Mouse (Mus musculus): ENCODE results near the gene Arhgef3.

DNA sequence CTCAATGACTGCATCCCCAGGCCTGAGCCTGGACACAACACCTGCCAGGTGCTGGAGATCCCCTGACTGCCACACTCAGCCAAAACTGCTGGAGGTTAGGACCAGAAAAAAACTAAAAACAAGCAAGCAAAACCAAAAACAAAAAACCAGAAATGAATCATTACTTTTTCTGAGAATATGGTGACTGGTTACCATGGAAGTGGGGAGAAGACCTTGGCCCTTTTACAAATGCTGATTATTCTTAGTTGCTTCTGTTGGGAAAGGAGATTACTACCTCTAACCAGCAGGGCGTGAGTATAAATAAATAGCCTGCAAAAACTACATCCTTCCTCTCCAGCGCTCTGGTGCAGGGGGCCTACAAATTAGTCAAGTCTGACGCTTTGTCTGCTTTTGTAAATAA lies 194.1 kb downstream of the Arhgef3 start:
- no peak for TF ChIP-seq CTCF (IDR thresholded peaks at IDR 0.05; ENCODE audit: insufficient read depth, low read length)
- TF ChIP-seq POLR2A (IDR thresholded peaks at IDR 0.05; ENCODE audit: borderline replicate concordance, extremely low read depth, low read depth, low read length) = no peak

Data from lung, adult 2 months (tissue).